Mouse (Mus musculus): ENCODE data around the gene Cd48. TPM values are rescaled to one million over a fixed set of nuclear protein-coding genes. Genes with fewer than 3 reads are reported as not detected.
"Not testable (repeated sequence)": the region's sequence is repeated elsewhere in the genome, so short reads cannot be mapped to it uniquely, and the experiment has no call there.

Gene Cd48
- polyA plus RNA-seq, 1 experiment from 2014 or later = 0.93 TPM

- Histone ChIP-seq H3K27ac (no peak overlapping the region), H3K36me3 (ENCODE audit: poor library complexity, severe bottlenecking) (no peaks in the 10 kb centered on the region), H3K4me2 (no peak overlapping the region), H3K9ac (no peak overlapping the region), H3K9me3 (replicated peaks) (no peaks in the 10 kb centered on the region), H3K4me1 (no peaks in the 10 kb centered on the region), H3K4me3 (no peak overlapping the region), H3K27me3 (no peaks in the 10 kb centered on the region)
- ATAC-seq = no peak
- 71% methylated on average over 2 of the region's 2 CpGs for WGBS
These were observed 20.3 kb upstream of the Cd48 start for GRCm38 (mm10) chr1:171661482-171661881.

- Histone ChIP-seq H3K27me3 (no peaks in the 10 kb centered on the region), H3K4me3 (no peak overlapping the region), H3K4me1 (no peaks in the 10 kb centered on the region), H3K9me3 (replicated peaks) (no peaks in the 10 kb centered on the region), H3K9ac (no peak overlapping the region), H3K27ac (no peak overlapping the region), H3K36me3 (ENCODE audit: poor library complexity, severe bottlenecking) (no peaks in the 10 kb centered on the region), H3K4me2 (no peak overlapping the region)
- ATAC-seq = no peak
- 92% methylated on average over 2 of the region's 2 CpGs for WGBS
These were observed 18.1 kb upstream of the Cd48 start for GRCm38 (mm10) chr1:171663757-171664156.

DNA sequence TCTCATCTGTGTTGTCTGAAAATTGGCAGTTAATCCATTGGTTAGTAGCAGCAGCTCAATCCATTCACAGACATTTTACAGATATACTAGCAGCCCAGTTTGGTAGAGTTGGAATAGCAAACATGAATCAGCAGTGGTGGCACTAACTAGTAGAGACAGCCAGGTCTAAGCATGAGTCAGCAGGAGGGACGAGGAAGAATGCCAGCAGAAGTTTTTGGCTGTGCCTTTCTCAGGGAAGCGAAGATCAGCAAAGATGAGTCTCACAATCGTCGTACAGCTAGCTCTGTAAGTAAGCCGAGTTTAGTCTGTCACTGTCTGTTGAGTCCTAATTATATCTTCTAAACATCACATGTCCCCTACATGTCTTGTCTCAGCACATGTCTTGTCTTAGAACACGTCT, 15.5 kb upstream of the Cd48 start:
- Histone ChIP-seq H3K9me3 (replicated peaks) (no peaks in the 10 kb centered on the region), H3K27me3 (no peaks in the 10 kb centered on the region), H3K4me1 (no peaks in the 10 kb centered on the region), H3K9ac (no peak overlapping the region), H3K36me3 (ENCODE audit: poor library complexity, severe bottlenecking) (no peaks in the 10 kb centered on the region), H3K27ac (no peak overlapping the region), H3K4me3 (no peak overlapping the region), H3K4me2 (no peak overlapping the region)
- no peak for ATAC-seq
- WGBS = 90% methylated on average over 6 of the region's 6 CpGs

- no peak overlapping the region for H3K9ac ChIP-seq
- no peaks in the 10 kb centered on the region for H3K9me3 ChIP-seq (replicated peaks)
- H3K4me1 ChIP-seq = no peaks in the 10 kb centered on the region
- no peaks in the 10 kb centered on the region for H3K36me3 ChIP-seq (ENCODE audit: poor library complexity, severe bottlenecking)
- WGBS = 87% methylated on average over 1 of the region's 1 CpGs
- no peak overlapping the region for H3K4me2 ChIP-seq
- no peaks in the 10 kb centered on the region for H3K27me3 ChIP-seq
- no peak overlapping the region for H3K4me3 ChIP-seq
- no peak overlapping the region for H3K27ac ChIP-seq
- ATAC-seq = no peak
These were observed 14.6 kb upstream of the Cd48 start for GRCm38 (mm10) chr1:171667160-171667559.

DNA sequence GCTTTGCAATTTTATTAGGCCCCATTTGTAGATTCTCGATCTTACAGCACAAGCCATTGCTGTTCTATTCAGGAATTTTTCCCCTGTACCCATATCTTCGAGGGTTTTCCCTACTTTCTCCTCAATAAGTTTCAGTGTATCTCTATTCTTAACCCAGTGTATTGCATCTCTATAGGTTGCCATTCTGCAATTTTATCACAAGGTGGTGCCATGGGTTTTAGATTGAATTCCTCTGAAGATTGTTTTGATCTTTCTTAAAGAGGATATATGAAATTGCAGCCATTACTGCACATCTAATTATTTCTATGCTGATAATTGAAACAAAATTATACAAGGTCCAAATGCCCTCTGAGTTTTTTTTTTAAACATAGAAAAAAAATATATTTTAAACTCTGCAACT, 9.4 kb upstream of the Cd48 start:
- not testable (repeated sequence) for H3K27me3 ChIP-seq; H3K9ac ChIP-seq; H3K9me3 ChIP-seq (replicated peaks); H3K27ac ChIP-seq; H3K4me1 ChIP-seq; H3K4me2 ChIP-seq; ATAC-seq; H3K4me3 ChIP-seq; H3K36me3 ChIP-seq (ENCODE audit: poor library complexity, severe bottlenecking)
- 82% methylated on average over 2 of the region's 2 CpGs for WGBS

DNA sequence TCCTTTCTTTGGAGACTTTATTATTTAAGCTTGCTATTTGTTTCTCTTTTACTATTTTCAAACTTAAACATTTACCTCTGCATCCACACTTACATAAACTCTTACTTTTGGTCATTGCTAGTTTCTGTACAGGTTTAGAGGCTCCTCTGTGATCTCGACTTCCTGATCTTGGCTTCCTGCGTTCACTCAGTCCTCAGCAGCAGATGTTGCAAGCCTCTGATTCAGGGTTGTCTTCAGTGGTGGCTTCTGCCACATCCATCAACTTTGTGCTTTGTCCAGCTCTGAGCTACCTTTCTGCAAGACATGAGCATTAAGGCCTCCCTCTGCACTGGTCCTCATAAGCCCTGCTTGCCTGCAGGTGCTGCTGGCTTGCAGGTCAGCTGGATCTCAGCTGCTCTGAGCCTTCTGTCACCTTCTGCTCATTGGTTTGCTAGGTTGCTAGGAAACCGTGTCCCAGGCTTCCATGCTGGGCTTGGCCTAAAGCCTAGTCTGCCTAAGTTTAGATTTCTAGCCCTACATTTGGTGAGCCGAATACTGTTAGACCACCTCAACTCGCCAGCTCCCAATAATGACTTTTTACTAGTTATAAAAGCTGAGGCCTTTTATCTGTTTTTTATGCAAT, 8.8 kb upstream of the Cd48 start:
- 75% methylated on average over 5 of the region's 5 CpGs for WGBS
- no peak for ATAC-seq
- no peak overlapping the region for H3K4me2 ChIP-seq

GRCm38 (mm10) chr1:171674467-171674866, 7.3 kb upstream of the Cd48 start:
- WGBS = 84% methylated on average over 1 of the region's 1 CpGs
- Histone ChIP-seq H3K9ac (no peak overlapping the region), H3K9me3 (replicated peaks) (no peaks in the 10 kb centered on the region), H3K4me1 (no peaks in the 10 kb centered on the region), H3K27ac (no peak overlapping the region), H3K36me3 (ENCODE audit: poor library complexity, severe bottlenecking) (no peaks in the 10 kb centered on the region), H3K4me2 (no peak overlapping the region), H3K4me3 (no peak overlapping the region), H3K27me3 (no peaks in the 10 kb centered on the region)
- no peak for ATAC-seq

More for the DNA sequence above, 8.8 kb upstream of the Cd48 start:
- no peak overlapping the region for H3K4me3 ChIP-seq
- H3K4me1 ChIP-seq = no peaks in the 10 kb centered on the region
- no peak overlapping the region for H3K27ac ChIP-seq
- no peaks in the 10 kb centered on the region for H3K36me3 ChIP-seq (ENCODE audit: poor library complexity, severe bottlenecking)
- H3K27me3 ChIP-seq = no peaks in the 10 kb centered on the region
- no peak overlapping the region for H3K9ac ChIP-seq
- H3K9me3 ChIP-seq (replicated peaks) = no peaks in the 10 kb centered on the region

- Histone ChIP-seq H3K4me3 (no peak overlapping the region), H3K27me3 (no peaks in the 10 kb centered on the region), H3K4me1 (no peaks in the 10 kb centered on the region), H3K4me2 (no peak overlapping the region), H3K27ac (no peak overlapping the region), H3K9me3 (replicated peaks) (no peaks in the 10 kb centered on the region), H3K9ac (no peak overlapping the region), H3K36me3 (ENCODE audit: poor library complexity, severe bottlenecking) (no peaks in the 10 kb centered on the region)
- no peak for ATAC-seq
- WGBS = 77% methylated on average over 1 of the region's 1 CpGs
These were observed 4.1 kb upstream of the Cd48 start for GRCm38 (mm10) chr1:171677721-171678120.

- 90% methylated on average over 7 of the region's 7 CpGs for WGBS
- Histone ChIP-seq H3K36me3 (ENCODE audit: poor library complexity, severe bottlenecking) (no peaks in the 10 kb centered on the region), H3K4me3 (no peak overlapping the region), H3K4me1 (no peaks in the 10 kb centered on the region), H3K9me3 (replicated peaks) (no peaks in the 10 kb centered on the region), H3K9ac (no peak overlapping the region), H3K27ac (no peak overlapping the region), H3K27me3 (no peaks in the 10 kb centered on the region), H3K4me2 (no peak overlapping the region)
- ATAC-seq = no peak
These were observed 800 bp upstream of the Cd48 start for GRCm38 (mm10) chr1:171681009-171681408.

GRCm38 (mm10) chr1:171684923-171685322, 3.1 kb downstream of the Cd48 start:
- Histone ChIP-seq H3K27me3 (no peaks in the 10 kb centered on the region), H3K36me3 (ENCODE audit: poor library complexity, severe bottlenecking) (no peaks in the 10 kb centered on the region), H3K27ac (no peak overlapping the region), H3K9ac (no peak overlapping the region), H3K4me1 (no peaks in the 10 kb centered on the region), H3K9me3 (replicated peaks) (no peaks in the 10 kb centered on the region), H3K4me3 (no peak overlapping the region), H3K4me2 (no peak overlapping the region)
- ATAC-seq = no peak
- 89% methylated on average over 9 of the region's 9 CpGs for WGBS

GRCm38 (mm10) chr1:171687320-171687719, 5.5 kb downstream of the Cd48 start:
- Histone ChIP-seq H3K4me2 (no peak overlapping the region), H3K4me1 (no peaks in the 10 kb centered on the region), H3K27me3 (no peaks in the 10 kb centered on the region), H3K27ac (no peak overlapping the region), H3K9me3 (replicated peaks) (no peaks in the 10 kb centered on the region), H3K36me3 (ENCODE audit: poor library complexity, severe bottlenecking) (no peaks in the 10 kb centered on the region), H3K9ac (no peak overlapping the region), H3K4me3 (no peak overlapping the region)
- 89% methylated on average over 4 of the region's 4 CpGs for WGBS
- ATAC-seq = no peak

DNA sequence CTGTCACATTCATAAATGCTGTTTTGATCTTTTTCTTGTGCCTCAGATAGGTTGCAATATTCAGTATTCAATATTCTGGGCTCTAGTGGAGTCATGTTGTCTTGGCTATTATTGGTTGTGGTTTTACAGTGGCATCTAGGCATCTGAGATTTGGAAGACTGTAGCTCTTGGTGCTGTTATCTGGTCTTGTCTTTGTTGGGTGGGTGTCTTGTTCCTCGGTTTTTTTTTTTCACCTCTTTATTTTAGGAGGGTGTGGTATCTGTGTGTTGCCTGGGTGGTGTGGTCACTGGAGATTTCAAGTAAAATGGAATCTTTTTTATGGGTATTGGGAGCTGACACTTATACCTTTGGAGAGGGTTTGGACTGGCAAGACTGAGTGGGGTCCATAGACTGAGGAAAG, 12.1 kb downstream of the Cd48 start:
- H3K4me2 ChIP-seq = no peak overlapping the region
- no peak overlapping the region for H3K4me3 ChIP-seq
- H3K9me3 ChIP-seq (replicated peaks) = no peaks in the 10 kb centered on the region
- no peaks in the 10 kb centered on the region for H3K27me3 ChIP-seq
- H3K27ac ChIP-seq = no peak overlapping the region
- no peak for ATAC-seq
- H3K9ac ChIP-seq = no peak overlapping the region
- no peaks in the 10 kb centered on the region for H3K4me1 ChIP-seq
- H3K36me3 ChIP-seq (ENCODE audit: poor library complexity, severe bottlenecking) = no peaks in the 10 kb centered on the region
- 92% methylated on average over 1 of the region's 1 CpGs for WGBS

- no peak overlapping the region for H3K27ac ChIP-seq
- no peak overlapping the region for H3K9ac ChIP-seq
- H3K4me1 ChIP-seq = no peaks in the 10 kb centered on the region
- H3K9me3 ChIP-seq (replicated peaks) = no peaks in the 10 kb centered on the region
- no peak overlapping the region for H3K4me3 ChIP-seq
- no peaks in the 10 kb centered on the region for H3K27me3 ChIP-seq
- H3K36me3 ChIP-seq (ENCODE audit: poor library complexity, severe bottlenecking) = no peaks in the 10 kb centered on the region
- 19% methylated on average over 6 of the region's 6 CpGs for WGBS
- ATAC-seq = no peak
- H3K4me2 ChIP-seq = no peak overlapping the region
These were observed 17.2 kb downstream of the Cd48 start for GRCm38 (mm10) chr1:171698983-171699382.
